Mouse (Mus musculus): ENCODE measurements around the gene Zfp831.

DNA sequence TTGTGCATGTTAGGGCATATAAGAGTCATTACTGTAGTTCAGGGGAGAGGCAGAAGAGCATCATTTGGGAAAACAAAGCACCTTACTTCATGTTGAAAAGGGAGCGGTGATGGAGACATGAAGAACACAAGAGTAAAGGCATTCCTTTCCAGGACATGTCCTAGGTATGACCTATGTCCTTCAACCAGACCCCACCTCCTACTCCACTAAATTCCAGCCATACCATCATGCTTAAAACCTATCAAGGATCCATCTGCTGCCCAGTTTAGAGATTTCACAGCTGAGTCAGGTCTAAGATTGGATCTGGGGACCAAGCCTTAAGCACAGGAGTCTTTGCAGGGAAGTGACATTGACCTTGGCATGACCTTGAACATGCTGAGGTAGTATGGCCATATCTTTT lies 91.9 kb downstream of the Zfp831 start:
- TF ChIP-seq CTCF (IDR thresholded peaks at IDR 0.05; ENCODE audit: low read depth): no peak
- TF ChIP-seq EP300 (IDR thresholded peaks at IDR 0.05; ENCODE audit: low read depth): no peak

Data from liver, postnatal 0 days (tissue).